Comparison of ENCODE assay signal across 7 mouse cellular contexts in genomic region chr1:89455421-89456091, GRCm38 (mm10). TPM values are rescaled to one million over a fixed set of nuclear protein-coding genes. Genes with fewer than 3 reads are reported as not detected.
DNase-seq lines count a peak whose midpoint lies in the region; ATAC-seq and TF ChIP-seq lines count a peak whose summit lies in the region.

No protein-coding gene starts in this region.

- H3K4me1 ChIP-seq in ES-Bruce4 (ENCODE audit: control insufficient read depth, insufficient read depth, low read length): peaks cover 3% of the 10 kb centered on the region
- H3K4me1 ChIP-seq in embryonic facial prominence, embryonic 11.5 days (ENCODE audit: control insufficient read depth, insufficient read depth, low read length): peaks cover 12% of the 10 kb centered on the region
- peaks cover 29% of the 10 kb centered on the region for H3K4me1 ChIP-seq in heart, embryonic 12.5 days (replicated peaks)
- H3K4me1 ChIP-seq in lung, embryonic 15.5 days: peaks cover 26% of the 10 kb centered on the region

- H3K4me3 ChIP-seq in ES-Bruce4 (ENCODE audit: low read depth, low read length): peak overlapping the region; percentile 86
- H3K4me3 ChIP-seq in embryonic facial prominence, embryonic 11.5 days (ENCODE audit: low read depth, low read length): peak overlapping the region; percentile 87
- peak overlapping the region; percentile 68 for H3K4me3 ChIP-seq in heart, embryonic 12.5 days
- peak overlapping the region; percentile 84 for H3K4me3 ChIP-seq in layer of hippocampus, adult 2 months
- H3K4me3 ChIP-seq in lung, embryonic 15.5 days: peak overlapping the region; percentile 83

- peak overlapping the region; percentile 92 for H3K4me2 ChIP-seq in embryonic facial prominence, embryonic 11.5 days (ENCODE audit: low read depth, low read length)
- peak overlapping the region; percentile 91 for H3K4me2 ChIP-seq in heart, embryonic 12.5 days
- H3K4me2 ChIP-seq in lung, embryonic 15.5 days: peak overlapping the region; percentile 82

- no peak for TF ChIP-seq CTCF in ES-Bruce4 (IDR thresholded peaks at IDR 0.05; ENCODE audit: low read depth, low read length)
- no peak for TF ChIP-seq CTCF in layer of hippocampus, adult 2 months (conservative IDR thresholded peaks at IDR 0.05)

- ATAC-seq in embryonic facial prominence, embryonic 11.5 days (replicated peaks; ENCODE audit: insufficient number of reproducible peaks, low FRiP score, low TSS enrichment, low read depth): 0 out of 2 replicates have a peak, but pooled peaks have one; percentile 5
- ATAC-seq in heart, embryonic 12.5 days (ENCODE audit: insufficient number of reproducible peaks, low FRiP score): no peak
- no peak for ATAC-seq in lung, embryonic 15.5 days (ENCODE audit: borderline replicate concordance, extremely low read depth, low FRiP score, low TSS enrichment)

- H3K9ac ChIP-seq in ES-Bruce4 (ENCODE audit: low read depth, poor library complexity, severe bottlenecking): peak overlapping the region; percentile 83
- H3K9ac ChIP-seq in embryonic facial prominence, embryonic 11.5 days (replicated peaks; ENCODE audit: low read length): peak overlapping the region; percentile 90
- H3K9ac ChIP-seq in heart, embryonic 12.5 days: peak overlapping the region; percentile 84
- peak overlapping the region; percentile 77 for H3K9ac ChIP-seq in lung, embryonic 15.5 days

- H3K9me3 ChIP-seq in ES-Bruce4 (replicated peaks; ENCODE audit: control insufficient read depth, insufficient read depth, low read length, poor library complexity, severe bottlenecking): no peaks in the 10 kb centered on the region
- H3K9me3 ChIP-seq in embryonic facial prominence, embryonic 11.5 days (replicated peaks; ENCODE audit: control insufficient read depth, low read length): no peaks in the 10 kb centered on the region; the same call in 1 of the 2 replicates
- 0 out of 2 replicates have a peak, but pooled peaks cover 3% of the 10 kb centered on the region for H3K9me3 ChIP-seq in heart, embryonic 12.5 days (replicated peaks)
- H3K9me3 ChIP-seq in lung, embryonic 15.5 days: no peaks in the 10 kb centered on the region

- TF ChIP-seq EP300 in ES-Bruce4 (IDR thresholded peaks at IDR 0.05; ENCODE audit: insufficient read depth, low read depth, low read length): no peak

- peak; percentile 30 for DNase-seq in adipocyte (ENCODE audit: low spot score)
- peak; percentile 59 for DNase-seq in embryonic facial prominence, embryonic 11.5 days (ENCODE audit: low spot score)
- peak in 1 of 2 experiments; percentile 47 for DNase-seq in layer of hippocampus, adult 2 months (ENCODE audit: low spot score in 2 of 2)
- peak; percentile 65 to 71 for DNase-seq in right cerebral cortex, postnatal 10 days (ENCODE audit: low spot score in 2 of 2)

- no peak for TF ChIP-seq POLR2A in ES-Bruce4 (IDR thresholded peaks at IDR 0.05; ENCODE audit: insufficient read depth, low read length)

- WGBS in embryonic facial prominence, embryonic 11.5 days: under 1% methylated on average over 51 of the region's 51 CpGs
- under 1% methylated on average over 51 of the region's 51 CpGs for WGBS in heart, embryonic 12.5 days
- 0% methylated on average over 51 of the region's 51 CpGs for WGBS in lung, embryonic 15.5 days

- no peaks in the 10 kb centered on the region for H3K27me3 ChIP-seq in ES-Bruce4 (ENCODE audit: control insufficient read depth, insufficient read depth, low read length, poor library complexity, severe bottlenecking)
- H3K27me3 ChIP-seq in embryonic facial prominence, embryonic 11.5 days (ENCODE audit: control insufficient read depth, insufficient read depth, low read length): no peaks in the 10 kb centered on the region
- H3K27me3 ChIP-seq in heart, embryonic 12.5 days (replicated peaks): no peaks in the 10 kb centered on the region
- no peaks in the 10 kb centered on the region for H3K27me3 ChIP-seq in lung, embryonic 15.5 days

- H3K36me3 ChIP-seq in ES-Bruce4 (ENCODE audit: control insufficient read depth, insufficient read depth, low read length, poor library complexity, severe bottlenecking): no peaks in the 10 kb centered on the region
- no peaks in the 10 kb centered on the region for H3K36me3 ChIP-seq in embryonic facial prominence, embryonic 11.5 days (replicated peaks; ENCODE audit: control insufficient read depth, insufficient read depth, low read depth, low read length)
- H3K36me3 ChIP-seq in heart, embryonic 12.5 days: no peaks in the 10 kb centered on the region
- H3K36me3 ChIP-seq in lung, embryonic 15.5 days: peaks cover 4% of the 10 kb centered on the region; the same call in 1 of the 2 replicates

- H3K27ac ChIP-seq in ES-Bruce4 (ENCODE audit: insufficient read depth, low read length): no peak overlapping the region
- no peak overlapping the region for H3K27ac ChIP-seq in embryonic facial prominence, embryonic 11.5 days (replicated peaks; ENCODE audit: low read depth, low read length)
- H3K27ac ChIP-seq in heart, embryonic 12.5 days (ENCODE audit: poor library complexity, severe bottlenecking): no peak overlapping the region
- H3K27ac ChIP-seq in layer of hippocampus, adult 2 months: peak overlapping the region; percentile 83
- H3K27ac ChIP-seq in lung, embryonic 15.5 days: peak overlapping the region; percentile 89

RNA-seq across cellular contexts. Expression of gene Agap1, which starts 0.9 kb away (rescaled TPM):
- polyA plus RNA-seq in ES-Bruce4 (2011; ENCODE audit: insufficient read depth, insufficient read length, low read depth, missing spikeins): 26.5 and 31.0 TPM in 2 replicates
- polyA plus RNA-seq in embryonic facial prominence, embryonic 11.5 days (2014; fragmentation: Nextera tagmentation; extraction: Ambion mirVana): 15.4 and 16.5 TPM in 2 replicates
- 16.3 and 16.6 TPM in 2 replicates for polyA plus RNA-seq in heart, embryonic 12.5 days (2016; fragmentation: Nextera tagmentation; extraction: Ambion mirVana)
- total RNA-seq in layer of hippocampus, adult 2 months (2021): 100 to 1,000 TPM; 292 to 293 TPM
- 10.6 and 11.5 TPM in 2 replicates for polyA plus RNA-seq in lung, embryonic 15.5 days (2015; fragmentation: Nextera tagmentation; extraction: Ambion mirVana)

Comparison
In these comparisons a context has a peak if more than half of its experiments do, and no peak if none do; other contexts are left out.
1. H3K27ac ChIP-seq: peak in layer of hippocampus, adult 2 months (single experiment) and lung, embryonic 15.5 days (single experiment); none in ES-Bruce4 (single experiment), embryonic facial prominence, embryonic 11.5 days (single experiment) and heart, embryonic 12.5 days (single experiment).
2. Peak in every context shown above with its lines, with median percentiles within 50 percentile points of each other: H3K4me3 ChIP-seq, H3K9ac ChIP-seq and H3K4me2 ChIP-seq.